Mouse (Mus musculus) heart, embryonic 13.5 days (tissue): ENCODE measurements around the gene Tbc1d10c. TPM values are rescaled to one million over a fixed set of nuclear protein-coding genes. Genes with fewer than 3 reads are reported as not detected.

Source experiments
- ATAC-seq: fragments of 200-750 bp; cut with Nextera tagmentation; 2 replicates; pipeline ENCODE4 v1.8.0; 2017; ENCODE audit warnings: moderate TSS enrichment; ENCODE audit not compliant: insufficient number of reproducible peaks, low FRiP score, low TSS enrichment; ENCODE audit errors: extremely low read depth
- H3K27ac ChIP-seq: fragments of 300-500 bp; sonication (generic); replicated peaks from 2 replicates; pipeline ENCODE4 v1.5.1; 2015; ENCODE audit warnings: moderate library complexity, mild to moderate bottlenecking, inconsistent platforms
- H3K27me3 ChIP-seq: fragments of 300-500 bp; sonication (generic); replicated peaks from 2 replicates; pipeline ENCODE4 v1.6.1; 2015; ENCODE audit warnings: mild to moderate bottlenecking, inconsistent platforms
- H3K36me3 ChIP-seq: fragments of 300-500 bp; sonication (generic); 2 replicates; pipeline ENCODE4 v1.6.1; 2015; ENCODE audit warnings: mild to moderate bottlenecking, inconsistent platforms
- H3K4me1 ChIP-seq: fragments of 300-500 bp; sonication (generic); 2 replicates; pipeline ENCODE4 v1.6.1; 2015; ENCODE audit warnings: inconsistent platforms
- H3K4me2 ChIP-seq: fragments of 300-500 bp; sonication (generic); 2 replicates; pipeline ENCODE4 v1.6.1; 2015; ENCODE audit warnings: inconsistent platforms, mild to moderate bottlenecking, moderate library complexity
- H3K4me3 ChIP-seq: fragments of 300-500 bp; sonication (generic); 2 replicates; pipeline ENCODE4 v1.5.1; 2015; ENCODE audit warnings: moderate library complexity, mild to moderate bottlenecking, inconsistent platforms
- H3K9ac ChIP-seq: fragments of 300-500 bp; sonication (generic); 2 replicates; pipeline ENCODE4 v1.6.1; 2015; ENCODE audit warnings: inconsistent platforms, mild to moderate bottlenecking, moderate library complexity
- H3K9me3 ChIP-seq: fragments of 300-500 bp; sonication (generic); 2 replicates; pipeline ENCODE4 v1.6.1; 2016; ENCODE audit warnings: inconsistent platforms
- WGBS: fragments of 180-500 bp; shearing (Covaris S2); methylation state at CpG from one replicate; pipeline ENCODE4 v1.1.7; 2015; ENCODE audit warnings: mixed read lengths; 5-methylcytosine and 5-hydroxymethylcytosine counted together
- polyA plus RNA-seq: library from polyadenylated mRNA; unstranded; fragments of >200 nt; fragmentation: Nextera tagmentation; extraction: Ambion mirVana; gene quantifications from 2 replicates; pipeline ENCODE4 v1.2.1, GENCODE M21; 2015

Tbc1d10c gene
- polyA plus RNA-seq, 1 experiment from 2014 or later, result 2.7 TPM

DNA sequence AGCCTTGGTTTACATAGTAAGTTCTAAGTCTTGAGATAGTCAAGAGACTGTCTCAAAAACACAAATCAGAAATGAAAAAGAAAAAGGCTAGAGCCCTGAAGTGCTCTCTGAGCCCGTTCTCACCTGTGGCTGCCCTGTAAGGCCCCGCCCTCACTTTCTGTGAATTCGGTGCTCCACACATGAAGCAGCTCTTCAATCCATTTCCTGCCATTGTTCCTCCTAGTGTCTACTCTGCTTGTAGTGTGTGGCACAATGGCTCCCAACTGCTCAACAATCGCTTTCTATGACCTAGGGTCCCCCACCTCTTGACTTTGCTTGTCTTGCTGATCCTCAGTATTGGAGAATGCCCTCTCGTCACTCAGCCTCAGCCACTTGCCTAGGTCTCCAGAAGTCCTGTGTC lies 36.4 kb upstream of the Tbc1d10c start:
- 51% methylated on average over 5 of the region's 5 CpGs for WGBS
- no peak overlapping the region for H3K4me3 ChIP-seq
- peaks cover 17% of the 10 kb centered on the region for H3K4me1 ChIP-seq
- no peaks in the 10 kb centered on the region for H3K36me3 ChIP-seq
- H3K4me2 ChIP-seq, result no peak overlapping the region
- H3K9me3 ChIP-seq, result no peaks in the 10 kb centered on the region
- ATAC-seq, result no peak
- peaks cover 46% of the 10 kb centered on the region for H3K27me3 ChIP-seq
- H3K27ac ChIP-seq, result no peak overlapping the region
- 0 out of 2 replicates have a peak overlapping the region, but pooled peaks have one; percentile 42 for H3K9ac ChIP-seq

DNA sequence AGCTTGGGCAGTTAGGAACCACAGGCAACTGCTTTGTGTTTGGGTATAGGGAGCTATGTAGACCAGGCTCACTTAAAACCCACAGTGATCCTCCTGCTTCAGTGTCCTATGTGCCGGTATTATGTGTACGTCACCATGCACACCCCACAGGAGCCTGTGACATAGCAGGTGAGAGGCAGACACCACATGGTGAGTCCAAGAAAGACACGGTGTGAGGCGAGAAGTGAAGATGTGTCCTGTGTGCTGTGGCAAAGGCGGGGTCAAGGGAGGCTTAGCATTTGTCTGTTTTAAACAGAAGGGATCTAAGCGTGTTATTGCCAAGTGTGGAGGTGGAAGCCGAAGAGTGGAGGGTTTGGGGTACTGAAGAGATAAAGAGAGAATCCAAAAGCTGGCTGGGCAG lies 35.7 kb upstream of the Tbc1d10c start:
- Histone ChIP-seq H3K9me3 (no peaks in the 10 kb centered on the region), H3K27me3 (peaks cover 53% of the 10 kb centered on the region), H3K9ac (no peak overlapping the region), H3K4me3 (no peak overlapping the region), H3K27ac (no peak overlapping the region), H3K4me2 (no peak overlapping the region), H3K36me3 (no peaks in the 10 kb centered on the region), H3K4me1 (peaks cover 19% of the 10 kb centered on the region)
- 79% methylated on average over 7 of the region's 7 CpGs for WGBS
- no peak for ATAC-seq

DNA sequence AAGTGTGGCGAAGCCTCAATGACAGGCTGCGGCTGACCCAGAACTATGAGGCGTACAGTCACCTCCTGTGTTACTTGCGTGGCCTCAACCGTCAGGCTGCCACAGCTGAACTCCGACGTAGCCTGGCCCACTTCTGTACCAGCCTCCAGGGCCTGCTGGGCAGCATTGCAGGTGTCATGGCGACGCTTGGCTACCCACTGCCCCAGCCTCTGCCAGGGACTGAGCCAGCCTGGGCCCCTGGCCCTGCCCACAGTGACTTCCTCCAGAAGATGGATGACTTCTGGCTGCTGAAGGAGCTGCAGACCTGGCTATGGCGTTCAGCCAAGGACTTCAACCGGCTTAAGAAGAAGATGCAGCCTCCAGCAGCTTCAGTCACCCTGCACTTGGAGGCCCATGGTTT lies 31.1 kb upstream of the Tbc1d10c start:
- no peak overlapping the region for H3K4me2 ChIP-seq
- no peak overlapping the region; the same call in 1 of the 2 replicates for H3K9ac ChIP-seq

DNA sequence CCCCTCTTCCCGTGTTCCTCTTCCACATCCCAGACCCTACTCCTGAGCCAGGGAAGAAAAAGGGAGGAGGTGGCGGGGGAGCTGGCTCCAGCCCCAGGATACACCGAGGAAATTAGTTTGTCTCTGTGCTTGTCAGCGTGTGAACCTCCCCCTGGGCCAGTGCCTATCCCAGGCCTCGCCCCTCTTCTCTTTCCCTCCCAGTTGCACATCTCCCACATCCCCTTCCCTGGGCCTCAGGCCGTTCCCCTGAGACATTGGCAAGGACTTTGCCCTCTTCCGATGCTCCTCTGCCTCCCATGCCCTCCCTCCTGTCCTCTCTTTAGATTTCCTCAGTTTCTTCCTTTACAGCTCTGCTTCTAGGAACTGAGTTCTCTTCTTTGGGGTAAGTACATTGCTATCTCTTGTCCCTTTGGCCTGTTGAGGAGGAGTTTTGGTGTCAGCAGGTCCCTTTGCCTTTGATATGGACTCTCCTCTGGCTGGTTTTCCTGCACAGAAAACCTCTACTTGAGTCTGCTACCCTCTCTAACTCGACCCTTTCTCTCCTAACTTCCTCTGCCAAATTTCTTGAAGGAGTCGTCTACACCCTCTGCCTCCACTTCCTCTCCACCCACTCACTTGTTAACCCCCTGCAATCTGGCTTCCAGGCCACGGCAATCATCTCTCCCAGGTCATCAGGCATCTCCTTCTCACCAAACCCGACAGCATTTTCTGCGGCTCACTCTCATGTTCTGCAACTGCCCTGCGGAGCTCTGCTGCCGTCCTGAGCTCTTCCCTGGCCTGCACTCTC lies 30.1 kb upstream of the Tbc1d10c start:
- H3K27ac ChIP-seq, result peak overlapping the region; percentile 54
- WGBS, result 33% methylated on average over 14 of the region's 14 CpGs
- H3K9me3 ChIP-seq, result no peaks in the 10 kb centered on the region
- H3K4me3 ChIP-seq, result no peak overlapping the region
- H3K36me3 ChIP-seq, result no peaks in the 10 kb centered on the region
- H3K4me2 ChIP-seq, result peak overlapping the region; percentile 40
- peaks cover 51% of the 10 kb centered on the region for H3K4me1 ChIP-seq
- peak overlapping the region; percentile 50 for H3K9ac ChIP-seq
- ATAC-seq, result peak; percentile 29; the same call in 1 of the 2 replicates
- H3K27me3 ChIP-seq, result peaks cover 74% of the 10 kb centered on the region

More for the DNA sequence above, 31.1 kb upstream of the Tbc1d10c start:
- 72% methylated on average over 11 of the region's 11 CpGs for WGBS
- no peak for ATAC-seq
- peaks cover 70% of the 10 kb centered on the region for H3K27me3 ChIP-seq
- H3K36me3 ChIP-seq, result no peaks in the 10 kb centered on the region
- no peak overlapping the region for H3K27ac ChIP-seq
- no peaks in the 10 kb centered on the region for H3K9me3 ChIP-seq
- H3K4me3 ChIP-seq, result no peak overlapping the region
- H3K4me1 ChIP-seq, result peaks cover 41% of the 10 kb centered on the region

DNA sequence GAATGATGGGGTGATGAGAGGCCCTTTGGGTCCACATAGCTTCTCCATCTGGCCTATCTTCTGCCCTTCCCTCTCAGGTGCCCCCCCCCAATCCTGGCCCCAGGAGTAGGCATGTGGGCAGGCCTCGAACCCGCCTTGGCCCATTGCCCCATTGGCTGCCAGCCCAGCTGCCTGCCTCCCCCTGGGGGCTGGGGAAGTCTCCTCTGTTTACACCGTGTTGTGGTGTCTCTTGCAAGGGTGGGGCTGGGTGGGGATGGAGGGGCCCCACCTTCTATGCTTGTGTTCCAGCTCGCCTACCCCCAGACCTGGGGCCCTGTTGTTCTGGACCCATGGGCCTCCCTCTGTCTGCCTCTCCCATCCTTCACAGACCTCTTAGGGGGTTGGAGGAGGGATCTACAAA lies 29.3 kb upstream of the Tbc1d10c start:
- Histone ChIP-seq H3K9me3 (no peaks in the 10 kb centered on the region), H3K36me3 (no peaks in the 10 kb centered on the region), H3K4me1 (peaks cover 57% of the 10 kb centered on the region), H3K9ac (peak overlapping the region; percentile 50), H3K27me3 (peaks cover 76% of the 10 kb centered on the region), H3K4me3 (no peak overlapping the region), H3K27ac (peak overlapping the region; percentile 8; the same call in 1 of the 2 replicates), H3K4me2 (peak overlapping the region; percentile 40; the same call in 1 of the 2 replicates)
- no peak for ATAC-seq
- 30% methylated on average over 3 of the region's 4 CpGs for WGBS

DNA sequence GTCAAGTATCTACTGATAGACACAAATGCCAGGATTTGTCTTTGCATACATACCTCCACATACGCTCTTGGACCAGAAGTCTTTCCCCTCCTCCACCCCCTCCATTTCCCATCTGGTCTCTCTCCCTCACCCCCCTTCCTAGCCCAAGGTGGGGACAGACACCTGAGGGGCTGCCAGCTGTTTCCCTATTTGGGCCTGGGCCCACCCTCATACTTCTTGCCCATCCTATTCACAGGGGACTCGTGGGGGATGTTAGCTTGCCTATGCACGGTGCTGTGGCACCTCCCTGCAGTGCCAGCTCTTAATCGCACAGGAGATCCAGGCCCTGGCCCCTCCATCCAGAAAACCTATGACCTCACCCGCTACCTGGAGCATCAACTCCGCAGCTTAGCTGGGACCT lies 28.9 kb upstream of the Tbc1d10c start:
- Histone ChIP-seq H3K27me3 (peaks cover 81% of the 10 kb centered on the region), H3K4me2 (no peak overlapping the region), H3K36me3 (no peaks in the 10 kb centered on the region), H3K27ac (no peak overlapping the region), H3K9ac (0 out of 2 replicates have a peak overlapping the region, but pooled peaks have one; percentile 50), H3K4me3 (no peak overlapping the region), H3K9me3 (no peaks in the 10 kb centered on the region), H3K4me1 (peaks cover 61% of the 10 kb centered on the region)
- WGBS, result 77% methylated on average over 6 of the region's 6 CpGs
- no peak for ATAC-seq

DNA sequence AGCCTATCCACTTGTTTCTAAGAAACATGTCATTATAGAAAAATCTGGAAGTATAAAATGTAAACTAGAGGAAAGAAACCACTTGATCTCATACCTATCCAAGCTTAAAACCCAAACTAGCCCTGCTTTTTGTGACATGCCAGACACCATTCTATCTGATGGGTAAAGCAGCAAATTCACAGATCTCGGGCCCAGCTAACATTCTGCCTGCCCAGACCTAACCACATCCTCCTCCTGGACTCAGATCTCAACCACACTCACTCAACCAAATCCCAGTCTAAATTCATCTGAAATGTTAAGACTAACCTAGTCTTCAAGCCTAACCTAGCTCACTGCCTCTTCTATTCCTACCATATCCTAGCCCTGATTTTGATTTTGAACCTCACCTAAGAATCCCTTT lies 27.7 kb upstream of the Tbc1d10c start:
- Histone ChIP-seq H3K27ac (no peak overlapping the region), H3K27me3 (peaks cover 86% of the 10 kb centered on the region), H3K4me2 (no peak overlapping the region), H3K4me3 (no peak overlapping the region), H3K9ac (no peak overlapping the region), H3K4me1 (peaks cover 73% of the 10 kb centered on the region), H3K36me3 (no peaks in the 10 kb centered on the region), H3K9me3 (no peaks in the 10 kb centered on the region)
- ATAC-seq, result no peak
- 60% methylated on average over 1 of the region's 1 CpGs for WGBS

DNA sequence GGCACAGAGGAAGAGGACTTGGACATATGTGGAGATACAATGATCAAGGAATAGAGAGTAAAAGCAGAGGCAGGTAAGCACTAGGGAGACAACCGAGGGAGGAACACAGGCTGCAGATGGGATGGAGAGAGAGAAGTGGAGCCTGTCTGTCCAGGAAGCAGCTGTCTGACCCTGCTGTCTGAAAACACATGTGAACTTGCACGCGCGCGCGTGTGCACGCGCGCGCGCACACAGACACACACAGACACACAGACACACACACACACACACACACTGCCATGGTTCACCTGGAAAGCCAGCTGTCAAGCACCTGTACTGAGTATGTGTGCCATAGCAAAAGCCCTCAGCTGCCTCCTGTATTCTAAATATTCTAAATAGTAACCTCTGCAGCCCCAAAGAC lies 27.2 kb upstream of the Tbc1d10c start:
- no peaks in the 10 kb centered on the region for H3K36me3 ChIP-seq
- no peak for ATAC-seq
- 70% methylated on average over 4 of the region's 11 CpGs for whole genome bisulfite sequencing
- peaks cover 78% of the 10 kb centered on the region for H3K4me1 ChIP-seq
- 0 out of 2 replicates have a peak overlapping the region, but pooled peaks have one; percentile 38 for H3K9ac ChIP-seq
- H3K27ac ChIP-seq, result no peak overlapping the region
- H3K27me3 ChIP-seq, result peaks cover 89% of the 10 kb centered on the region
- no peaks in the 10 kb centered on the region for H3K9me3 ChIP-seq
- H3K4me2 ChIP-seq, result no peak overlapping the region
- H3K4me3 ChIP-seq, result no peak overlapping the region

DNA sequence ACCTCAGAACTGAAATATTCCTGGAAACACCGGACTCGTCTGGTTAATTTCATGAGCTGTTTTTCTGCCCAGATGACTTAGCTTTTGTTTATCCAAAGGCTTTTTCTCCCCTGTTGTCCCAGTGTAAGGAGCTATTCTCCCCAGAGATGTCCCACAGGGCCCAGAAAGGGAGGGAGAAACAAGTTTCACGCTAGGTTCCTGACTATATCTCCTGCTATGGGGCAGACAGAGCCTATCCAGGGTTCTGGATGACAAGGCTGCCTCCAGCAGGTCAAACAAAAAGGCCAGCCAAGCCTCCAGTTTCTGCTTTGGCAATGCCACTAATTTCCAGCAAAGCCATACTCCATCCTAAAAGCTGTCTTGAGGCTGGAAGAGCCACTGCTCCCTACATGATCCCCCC lies 26.8 kb upstream of the Tbc1d10c start:
- WGBS, result 41% methylated on average over 3 of the region's 3 CpGs
- Histone ChIP-seq H3K9me3 (no peaks in the 10 kb centered on the region), H3K4me1 (peaks cover 82% of the 10 kb centered on the region), H3K27ac (no peak overlapping the region), H3K9ac (0 out of 2 replicates have a peak overlapping the region, but pooled peaks have one; percentile 38), H3K4me2 (no peak overlapping the region), H3K4me3 (no peak overlapping the region), H3K27me3 (peaks cover 90% of the 10 kb centered on the region), H3K36me3 (no peaks in the 10 kb centered on the region)
- ATAC-seq, result no peak

DNA sequence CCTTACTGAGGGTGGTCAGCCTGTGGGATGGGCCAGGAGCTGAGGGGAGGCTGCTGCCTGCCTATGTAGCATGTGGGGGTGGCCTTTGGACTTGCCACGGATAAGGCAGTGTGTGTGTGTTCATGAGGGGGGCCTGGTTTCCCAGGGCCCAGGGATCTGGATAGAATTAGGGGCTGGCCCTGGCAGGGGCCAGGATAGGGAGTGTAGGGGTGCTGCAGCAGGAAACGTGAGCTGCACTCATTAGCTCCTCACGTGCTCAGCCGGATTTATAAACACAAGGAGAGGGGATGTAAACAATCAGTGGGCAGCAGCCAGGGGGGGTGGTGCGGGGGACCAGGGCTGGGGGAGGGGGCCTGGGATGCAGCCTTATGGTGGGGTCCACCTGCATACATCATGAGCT lies 26.1 kb upstream of the Tbc1d10c start:
- Histone ChIP-seq H3K4me2 (no peak overlapping the region), H3K27ac (no peak overlapping the region), H3K36me3 (no peaks in the 10 kb centered on the region), H3K4me3 (no peak overlapping the region), H3K9me3 (no peaks in the 10 kb centered on the region), H3K9ac (peak overlapping the region; percentile 16; the same call in 1 of the 2 replicates), H3K4me1 (peaks cover 86% of the 10 kb centered on the region), H3K27me3 (peaks cover 90% of the 10 kb centered on the region)
- 18% methylated on average over 5 of the region's 5 CpGs for WGBS
- no peak for ATAC-seq

DNA sequence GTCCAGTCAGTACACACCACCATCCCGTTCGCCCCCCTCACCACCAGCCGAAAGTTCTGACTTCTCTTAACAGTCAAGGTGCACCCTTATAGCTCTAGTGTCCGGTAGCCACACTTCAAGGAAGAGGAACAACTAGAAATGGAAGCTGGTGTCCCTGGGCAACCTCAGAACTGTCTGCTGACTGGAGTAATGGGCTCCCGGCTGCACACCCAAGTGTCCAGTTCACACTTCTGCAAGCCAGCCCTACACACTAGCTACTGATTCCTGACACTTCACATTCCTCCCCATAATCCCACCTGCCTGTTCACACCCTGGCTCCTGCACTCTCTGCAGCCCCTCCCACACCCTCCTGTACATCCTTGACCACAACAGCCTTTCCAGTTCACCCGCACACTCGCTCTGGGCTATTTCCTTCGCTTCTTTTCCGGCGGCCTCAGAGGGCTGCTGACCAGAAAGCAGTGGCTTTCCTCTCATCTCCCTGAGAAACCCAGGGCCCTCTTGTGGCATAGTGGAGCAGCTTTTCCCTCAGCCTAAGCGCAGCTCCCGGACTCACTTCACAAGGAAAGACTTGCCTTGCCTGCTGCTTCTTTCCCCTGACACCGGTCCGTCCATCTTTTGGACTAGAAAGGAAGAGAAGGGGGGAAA lies 25.1 kb upstream of the Tbc1d10c start:
- Histone ChIP-seq H3K36me3 (no peaks in the 10 kb centered on the region), H3K9ac (0 out of 2 replicates have a peak overlapping the region, but pooled peaks have one; percentile 4), H3K4me1 (peaks cover 77% of the 10 kb centered on the region), H3K4me3 (peak overlapping the region; percentile 74), H3K27ac (no peak overlapping the region), H3K4me2 (peak overlapping the region; percentile 99), H3K9me3 (no peaks in the 10 kb centered on the region), H3K27me3 (peaks cover 91% of the 10 kb centered on the region)
- no peak for ATAC-seq
- 13% methylated on average over 14 of the region's 14 CpGs for WGBS
